In genomic region chr13:16898084-16898792, GRCm38 (mm10) we compare ENCODE assay signal across 27 mouse cellular contexts.
"Had no signal": no experiment of that assay in that cellular context is flagged by ENCODE, and none has a peak within 500 bp of the region (broad histone marks: within the 10 kb centered on the region; RNA-seq: fewer than 3 reads in every experiment).

No protein-coding gene starts in this region.

- H3K4me1 ChIP-seq: heart, embryonic 13.5 days; heart, embryonic 15.5 days; hindbrain, embryonic 13.5 days; hindbrain, embryonic 15.5 days; kidney, embryonic 15.5 days; limb, embryonic 10.5 days; limb, embryonic 12.5 days; liver, embryonic 13.5 days had no signal

- H3K4me3 ChIP-seq: heart, adult 2 months; heart, embryonic 13.5 days; heart, embryonic 15.5 days; hindbrain, embryonic 13.5 days; hindbrain, embryonic 15.5 days; kidney, embryonic 15.5 days; layer of hippocampus, adult 2 months; left cerebral cortex, adult 2 months; limb, embryonic 10.5 days; limb, embryonic 12.5 days; liver, embryonic 13.5 days had no signal

- H3K36me3 ChIP-seq: heart, embryonic 13.5 days; heart, embryonic 15.5 days; hindbrain, embryonic 13.5 days; hindbrain, embryonic 15.5 days; kidney, embryonic 15.5 days; limb, embryonic 10.5 days; limb, embryonic 12.5 days; liver, embryonic 13.5 days had no signal

- H3K27ac ChIP-seq: heart, adult 2 months; heart, embryonic 13.5 days; heart, embryonic 15.5 days; hindbrain, embryonic 13.5 days; hindbrain, embryonic 15.5 days; hindbrain, postnatal 0 days; kidney, embryonic 15.5 days; kidney, postnatal 0 days; layer of hippocampus, adult 2 months; left cerebral cortex, adult 2 months; limb, embryonic 10.5 days; limb, embryonic 12.5 days; liver, embryonic 13.5 days had no signal

- H3K27me3 ChIP-seq: heart, embryonic 13.5 days; heart, embryonic 15.5 days; hindbrain, embryonic 13.5 days; hindbrain, embryonic 15.5 days; kidney, embryonic 15.5 days; limb, embryonic 12.5 days; liver, embryonic 13.5 days had no signal

- ATAC-seq: hindbrain, postnatal 0 days; intestine, embryonic 16.5 days had no signal

- H3K9me3 ChIP-seq: heart, embryonic 13.5 days; heart, embryonic 15.5 days; hindbrain, embryonic 13.5 days; hindbrain, embryonic 15.5 days; kidney, embryonic 15.5 days; limb, embryonic 10.5 days; limb, embryonic 12.5 days; liver, embryonic 13.5 days had no signal

- DNase-seq: gastrocnemius, postnatal 14 days; gastrocnemius, postnatal 36 days; heart, adult 11 months; heart, adult 2 months; heart, postnatal 14 days; heart, postnatal 36 days; kidney, adult 11 months; kidney, adult 2 months; kidney, adult 9 months; kidney, postnatal 14 days; kidney, postnatal 4 days; liver; liver, embryonic 13.5 days had no signal

- H3K4me2 ChIP-seq: heart, embryonic 11.5 days; heart, embryonic 13.5 days; heart, embryonic 15.5 days; hindbrain, embryonic 13.5 days; hindbrain, embryonic 15.5 days; kidney, embryonic 15.5 days; limb, embryonic 12.5 days; liver, embryonic 11.5 days; liver, embryonic 13.5 days had no signal

- H3K9ac ChIP-seq: heart, embryonic 13.5 days; heart, embryonic 15.5 days; hindbrain, embryonic 13.5 days; hindbrain, embryonic 15.5 days; kidney, embryonic 15.5 days; limb, embryonic 12.5 days; liver, embryonic 13.5 days had no signal
